Mouse (Mus musculus) heart, adult 2 months (tissue): Measurements from ENCODE around the gene Sycp2.

ENCODE experiments used
- CTCF ChIP-seq: fragments of 200-600 bp; IDR thresholded peaks from 2 replicates; pipeline ENCODE4 v1.8.1; 2022; ENCODE audit warnings: antibody characterized with exemption, mild to moderate bottlenecking, moderate library complexity
- POLR2A ChIP-seq: fragments of 200-500 bp; IDR thresholded peaks from 2 replicates; pipeline ENCODE4 v1.6.1; 2011; ENCODE audit warnings: mild to moderate bottlenecking, low read depth, low read length, control low read depth; ENCODE audit not compliant: insufficient read depth

- TF ChIP-seq CTCF (no peak), POLR2A (no peak)
Measured at GRCm38 (mm10) chr2:178428183-178428582, 20.7 kb upstream of the Sycp2 start.
